Mouse (Mus musculus): Measurements from ENCODE around the gene Cant1.
A peak's percentile ranks its signal among the peaks of the same experiment; 100 is the strongest.

Gene Cant1

DNA sequence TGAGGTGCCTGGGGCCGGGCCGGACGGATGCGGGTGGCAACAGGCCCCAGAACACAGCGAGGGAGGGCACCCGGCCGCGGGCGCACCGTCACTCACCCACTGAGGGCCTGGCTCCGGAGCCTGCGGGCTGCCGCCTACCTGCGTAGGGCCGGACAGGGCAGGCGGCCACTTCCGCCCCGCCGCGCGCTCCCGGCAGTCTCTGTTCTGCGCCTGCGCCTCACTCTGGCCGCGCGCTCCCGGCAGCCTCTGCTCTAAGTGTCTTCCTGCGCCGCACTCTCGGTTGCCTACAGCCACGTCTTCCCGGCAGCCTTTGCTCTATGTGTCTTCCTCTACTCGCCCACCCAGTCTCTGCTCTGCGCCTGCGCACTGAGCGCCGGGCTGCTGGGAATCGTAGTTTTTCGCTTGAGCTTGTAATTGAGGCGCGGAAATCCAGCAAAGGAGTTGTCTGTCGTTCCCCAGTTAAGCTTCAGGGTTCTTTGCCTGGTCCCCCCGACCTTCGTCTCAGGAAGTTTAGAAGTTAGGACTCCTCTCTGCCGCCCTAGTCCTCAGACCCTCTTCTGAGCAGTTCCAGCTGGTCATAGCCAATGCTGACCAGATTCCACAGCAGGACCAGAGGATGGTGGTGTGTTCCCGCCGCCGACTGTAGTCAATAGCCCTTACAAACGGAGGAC, at the start of gene Cant1:
Gene Cant1, minus strand, starts transcription at position 253 of the 671 bp plus-strand sequence.
- peak; percentile 99 for DNase-seq (ENCODE audit: low spot score in 2 of 2)

DNA sequence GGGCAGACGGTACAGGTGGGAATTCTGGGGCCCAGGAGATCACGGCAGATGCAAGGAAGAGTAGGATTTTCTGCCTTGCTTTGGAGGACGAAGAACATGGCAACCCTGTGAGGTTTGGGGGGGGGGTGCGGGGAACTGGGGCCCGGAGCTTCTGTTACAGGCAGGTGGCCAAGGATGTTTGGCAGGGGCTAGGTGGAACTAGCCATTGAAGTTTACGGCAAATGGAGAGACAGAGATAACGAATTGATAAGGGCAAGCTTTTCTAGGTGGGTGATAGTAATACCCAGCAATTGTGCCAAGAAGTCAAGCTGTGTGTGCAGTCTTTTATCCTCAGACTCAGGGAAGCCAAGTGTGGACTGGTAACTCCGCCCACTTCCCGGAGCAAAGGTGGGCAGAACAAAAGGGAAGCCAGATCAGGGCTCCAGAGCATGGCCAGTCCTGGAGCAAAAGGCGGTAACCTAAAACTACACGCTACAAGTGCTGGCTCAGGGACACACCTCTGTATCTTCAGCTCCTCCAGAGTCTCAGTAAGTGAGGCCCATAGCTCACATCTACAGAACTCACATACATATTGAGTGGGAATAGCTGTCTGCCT, 48.7 kb upstream of the Cant1 start:
- DNase-seq (ENCODE audit: low spot score in 2 of 2) = no peak

DNA sequence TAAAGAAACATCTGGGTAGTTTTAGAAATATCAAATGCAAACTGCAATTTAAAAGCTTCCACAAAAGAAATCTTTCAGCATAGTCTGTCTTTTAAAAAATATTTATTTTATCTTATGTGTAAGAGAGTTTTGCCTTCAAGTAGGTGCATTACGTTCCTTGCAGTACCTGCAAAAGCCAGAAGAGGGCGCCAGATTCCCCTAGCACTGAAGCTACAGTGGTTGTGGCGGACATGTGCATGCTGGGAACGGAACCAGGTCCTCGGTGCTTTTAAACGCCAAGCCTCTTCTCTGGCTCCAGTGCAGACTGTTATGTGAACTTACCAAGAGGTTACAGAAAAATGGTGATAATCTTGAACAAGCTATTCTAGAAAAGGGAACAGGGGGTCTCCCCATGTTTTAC, 41.4 kb upstream of the Cant1 start:
- DNase-seq (ENCODE audit: low spot score in 2 of 2) = no peak

DNA sequence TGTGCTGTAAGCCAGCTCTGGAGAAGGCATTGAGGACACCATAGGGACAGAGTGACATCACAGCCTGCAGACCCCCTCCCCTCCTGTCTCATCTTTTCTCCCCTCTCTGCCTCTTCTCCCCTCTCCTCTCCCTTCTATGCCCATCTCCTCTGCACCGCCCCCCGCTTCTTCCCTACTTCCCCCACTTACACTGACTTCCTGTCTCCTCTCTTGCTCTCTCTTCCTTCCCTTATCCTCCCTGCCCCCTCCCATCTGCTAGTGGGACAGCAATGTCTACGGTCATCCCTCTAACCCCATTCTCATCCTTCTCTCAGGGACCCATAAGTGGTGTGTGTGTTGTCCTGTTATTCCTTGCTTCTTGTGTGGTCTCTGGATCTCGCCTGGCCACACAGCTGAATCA, 40.6 kb upstream of the Cant1 start:
- DNase-seq (ENCODE audit: low spot score in 2 of 2) = no peak

DNA sequence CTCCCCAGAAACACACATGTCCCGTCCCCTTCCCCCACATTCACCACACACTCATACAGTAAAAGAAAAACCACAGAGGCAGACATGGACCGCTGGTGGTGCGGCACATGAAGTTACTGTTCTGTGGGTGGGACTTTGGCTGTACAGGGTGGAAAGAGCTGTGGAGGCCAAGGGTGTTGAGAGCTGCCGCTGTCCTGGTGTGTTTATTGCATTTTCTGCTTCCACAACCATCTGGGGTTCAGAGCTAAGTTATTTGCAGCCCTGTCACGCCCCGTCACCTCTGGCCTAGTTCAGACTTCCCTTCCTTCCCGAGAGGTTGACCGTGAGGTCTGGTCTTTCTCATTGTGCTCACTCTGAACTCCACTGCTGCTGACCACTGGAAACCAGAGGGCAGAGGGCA, 40.2 kb upstream of the Cant1 start:
- peak; percentile 30 to 52 for DNase-seq (ENCODE audit: low spot score in 2 of 2)

DNA sequence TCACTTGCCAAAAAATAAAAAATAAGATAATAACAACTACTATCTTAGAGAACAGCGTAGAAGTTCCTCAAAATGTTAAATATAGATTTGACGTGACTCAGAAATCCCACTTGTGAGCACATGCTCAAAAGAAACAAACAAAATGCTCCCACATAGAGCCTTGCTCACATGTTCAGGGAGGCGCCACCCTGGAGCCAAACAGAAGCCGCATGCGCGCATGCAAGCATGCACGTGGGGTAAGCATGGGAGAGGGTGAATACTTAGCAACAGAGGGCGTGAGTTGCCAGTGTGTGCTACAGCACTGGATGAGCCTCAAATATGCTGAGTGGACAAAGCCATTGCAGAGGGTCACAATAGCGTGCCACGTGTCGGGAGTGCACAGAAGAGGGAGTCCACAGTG, 38.1 kb upstream of the Cant1 start:
- DNase-seq (ENCODE audit: low spot score in 2 of 2) = peak in 1 of 2 experiments; percentile 27

DNA sequence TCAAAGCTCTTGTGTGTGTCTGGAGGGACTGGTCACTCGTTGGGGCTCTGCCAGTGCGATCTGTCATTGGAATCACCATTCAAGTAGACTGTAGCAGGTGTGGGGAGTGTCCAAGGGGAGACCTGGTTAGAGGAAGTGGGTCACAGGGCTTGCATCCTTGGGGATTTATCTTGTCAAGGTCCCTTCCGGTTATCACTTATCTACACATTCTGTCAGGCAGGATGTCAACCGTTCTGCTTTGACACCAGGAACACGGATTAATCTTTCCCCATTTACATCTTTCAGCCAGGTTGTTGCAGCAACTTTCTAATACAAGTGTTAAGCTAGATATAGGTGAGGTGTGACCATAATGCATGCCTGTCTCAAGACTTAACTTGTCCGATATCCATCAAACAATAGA, 36.9 kb upstream of the Cant1 start:
- DNase-seq (ENCODE audit: low spot score in 2 of 2) = no peak

DNA sequence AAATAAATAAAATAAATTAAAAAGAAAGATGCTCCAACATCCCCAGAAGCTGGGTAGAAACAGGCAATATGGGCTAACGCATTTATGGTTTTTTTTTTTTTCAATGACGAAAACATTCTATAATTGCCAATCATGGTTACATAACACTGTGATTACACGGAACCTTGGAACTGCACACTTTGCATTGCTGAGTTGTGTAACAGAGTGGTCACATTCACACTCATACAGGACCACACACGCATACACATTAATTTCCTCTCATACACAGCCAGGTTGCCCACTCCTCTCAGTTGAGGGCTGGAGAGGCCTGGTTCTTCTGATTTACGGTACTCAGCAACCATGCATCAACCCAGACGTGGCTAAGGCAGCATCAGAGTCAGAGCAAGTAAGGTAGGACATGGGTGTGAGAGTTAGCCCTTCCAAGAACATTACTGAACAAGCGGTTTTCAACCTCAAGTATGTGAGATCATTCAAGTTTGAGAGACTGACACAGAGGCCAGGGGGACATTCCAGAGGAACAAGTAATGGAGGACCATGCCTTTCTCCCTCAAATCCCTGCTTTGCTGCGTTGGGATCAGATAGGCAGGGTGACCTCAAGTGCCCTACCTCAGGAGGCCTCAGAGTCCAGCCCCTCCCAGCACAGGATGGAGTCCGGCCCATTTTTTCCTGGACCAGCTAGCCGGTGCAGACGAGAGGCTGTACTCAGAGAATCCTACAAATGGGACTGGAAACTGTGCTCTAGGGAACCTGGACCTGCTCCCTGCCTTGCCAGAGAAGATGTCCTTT, 35.2 kb upstream of the Cant1 start:
- no peak for DNase-seq (ENCODE audit: low spot score in 2 of 2)

DNA sequence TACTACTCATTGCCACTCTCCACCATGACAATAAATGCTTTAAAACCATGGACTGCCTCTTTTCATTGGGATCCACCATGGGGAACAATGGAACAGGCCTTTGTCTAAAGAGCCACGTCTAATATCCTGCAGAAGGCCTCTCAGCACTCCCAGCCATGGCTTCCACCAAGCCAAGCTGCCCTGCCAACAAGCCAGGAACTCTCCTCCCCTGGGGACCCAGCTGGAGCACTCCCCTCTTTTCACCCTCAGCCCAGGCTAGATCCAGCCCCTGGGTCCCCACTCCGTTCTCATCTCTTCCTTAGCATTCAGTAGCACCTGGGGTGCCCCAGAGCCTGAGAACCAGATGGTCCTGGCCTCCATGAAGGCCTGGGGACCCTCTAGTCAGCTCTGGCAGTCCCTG, 34.1 kb upstream of the Cant1 start:
- no peak for DNase-seq (ENCODE audit: low spot score in 2 of 2)

DNA sequence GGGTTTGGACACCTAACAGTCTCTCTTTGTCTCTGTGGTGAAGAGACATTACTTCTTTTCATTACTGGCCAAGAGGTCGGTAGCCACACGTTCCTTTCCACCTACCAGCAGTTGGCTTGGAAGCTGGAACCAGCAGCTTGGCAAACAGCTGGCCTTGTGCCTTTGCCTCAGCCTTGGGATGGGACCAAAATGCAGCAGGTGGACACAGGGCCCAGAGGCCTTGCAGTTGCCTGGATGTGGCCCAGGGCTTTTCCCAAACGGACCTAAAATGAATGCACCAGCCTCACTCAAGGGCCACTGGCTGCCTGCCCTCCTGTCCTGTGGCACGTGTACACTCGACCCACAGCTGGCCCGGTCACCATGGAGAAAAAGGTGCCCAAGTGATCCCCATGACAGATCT, 32.3 kb upstream of the Cant1 start:
- DNase-seq (ENCODE audit: low spot score in 2 of 2) = no peak

DNA sequence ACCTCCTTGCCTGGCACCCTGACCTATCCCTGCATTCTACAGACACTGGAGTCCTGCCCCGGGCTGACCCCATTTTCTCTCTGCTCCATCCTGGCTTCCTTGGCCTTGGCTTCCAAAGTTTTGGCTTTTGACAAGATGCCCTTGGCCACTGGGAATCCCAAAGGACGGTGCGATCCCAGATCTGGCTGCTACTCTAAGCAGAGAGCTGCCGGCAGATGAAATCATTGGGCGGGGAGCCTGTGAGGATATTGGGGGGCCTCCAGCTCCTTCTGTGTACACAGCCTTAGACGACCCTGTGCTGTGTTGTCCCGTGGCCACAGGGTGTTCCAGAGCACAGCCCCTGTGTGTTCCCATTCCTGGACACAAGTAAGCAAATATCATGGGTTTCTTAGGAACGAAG, 29.5 kb upstream of the Cant1 start:
- DNase-seq (ENCODE audit: low spot score in 2 of 2) = no peak

DNA sequence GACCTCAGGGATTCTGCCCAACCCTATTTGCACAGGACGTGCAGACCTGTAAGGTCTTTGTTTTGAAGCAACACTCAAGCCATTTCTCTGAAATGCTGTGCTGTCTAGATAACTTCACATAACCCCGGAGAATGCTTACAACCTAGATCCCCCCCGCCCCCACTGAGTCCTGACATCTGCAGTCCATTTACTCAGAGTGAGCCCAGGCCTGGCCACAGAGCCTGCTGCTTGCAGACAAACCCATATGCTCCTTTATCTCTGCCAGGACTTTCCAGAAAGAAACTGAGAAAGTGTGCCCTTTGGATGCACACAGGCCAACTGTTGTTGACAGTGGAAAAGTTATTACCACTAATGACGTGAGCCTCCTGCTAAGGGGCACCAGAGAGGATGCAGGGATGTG, 28.5 kb upstream of the Cant1 start:
- DNase-seq (ENCODE audit: low spot score in 2 of 2) = no peak

DNA sequence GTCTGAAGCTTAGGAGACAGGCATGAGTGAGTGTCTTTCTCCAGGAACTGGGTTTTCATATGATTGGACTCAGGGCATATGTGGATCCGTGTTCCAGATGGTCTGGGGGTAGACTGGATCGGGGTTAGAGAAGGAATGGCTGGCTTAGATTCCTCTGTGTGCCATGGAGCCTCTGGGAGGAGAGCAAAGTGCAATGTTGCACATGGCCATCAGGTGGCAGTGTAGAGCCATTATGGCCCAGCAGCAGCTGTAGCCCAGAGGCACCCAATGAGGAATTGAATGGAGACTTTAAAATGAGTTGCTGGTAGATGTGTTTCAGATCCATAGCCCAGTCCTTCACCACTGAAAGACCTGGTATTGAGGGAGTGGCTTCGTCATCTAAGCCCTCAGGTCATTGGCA, 27.0 kb upstream of the Cant1 start:
- DNase-seq (ENCODE audit: low spot score in 2 of 2) = peak in 1 of 2 experiments; percentile 38

DNA sequence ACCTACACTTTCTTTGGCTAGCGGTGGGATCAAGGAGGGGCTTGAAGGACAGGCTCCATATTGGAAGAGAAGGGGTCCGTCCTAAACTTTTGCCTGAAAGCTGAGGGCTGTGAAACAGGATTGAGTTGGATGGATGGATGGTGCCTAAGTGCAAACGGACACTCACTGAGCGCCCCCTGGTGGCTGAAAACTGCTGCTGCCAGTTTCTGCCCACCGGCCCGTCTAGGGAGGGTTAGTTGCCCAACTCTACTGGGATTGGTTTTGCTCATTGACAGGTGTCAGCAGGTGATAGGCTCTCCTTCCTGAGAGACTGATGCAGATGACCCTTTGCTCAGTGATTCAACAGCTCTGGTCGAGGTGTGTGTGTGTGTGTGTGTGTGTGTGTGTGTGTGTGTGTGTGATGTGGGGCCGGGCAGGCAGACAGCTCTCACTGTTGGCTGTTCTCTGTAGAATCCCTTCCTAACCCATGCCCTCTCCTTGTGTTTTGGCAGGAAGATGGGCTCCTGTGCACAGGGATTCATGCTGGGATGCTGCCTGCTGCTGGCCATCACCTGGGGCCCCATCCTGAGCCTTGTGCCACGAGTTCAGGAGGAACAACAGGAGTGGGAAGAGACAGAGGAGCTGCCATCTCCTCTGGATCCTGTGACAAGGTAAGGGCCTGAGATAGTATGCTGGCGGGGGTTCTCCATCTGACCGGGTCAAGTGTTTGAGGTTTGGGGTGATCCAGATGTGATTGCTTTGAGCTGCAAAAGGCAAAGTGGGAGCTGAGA, 24.5 kb upstream of the Cant1 start:
- peak in 1 of 2 experiments; percentile 16 for DNase-seq (ENCODE audit: low spot score in 2 of 2)

DNA sequence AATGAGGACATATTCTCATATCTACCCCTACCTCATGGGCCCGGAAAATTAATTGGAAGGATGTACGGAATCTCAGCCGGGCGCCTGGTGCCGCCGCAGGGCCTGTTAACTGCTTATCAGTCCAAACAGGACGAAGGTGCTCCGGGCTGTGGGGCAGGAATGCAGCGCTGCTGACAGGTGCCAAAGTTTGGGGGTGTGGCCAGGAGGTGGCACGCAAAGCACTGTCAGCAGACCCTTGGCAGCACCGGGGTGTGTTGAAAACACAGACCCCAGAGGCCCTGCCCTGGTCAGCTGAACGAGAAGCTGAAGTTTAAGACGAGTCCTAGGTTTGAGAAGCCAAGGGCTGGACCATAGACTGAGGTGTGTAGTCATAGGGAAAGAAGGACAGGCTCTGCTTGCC, 23.8 kb upstream of the Cant1 start:
- DNase-seq (ENCODE audit: low spot score in 2 of 2) = no peak

DNA sequence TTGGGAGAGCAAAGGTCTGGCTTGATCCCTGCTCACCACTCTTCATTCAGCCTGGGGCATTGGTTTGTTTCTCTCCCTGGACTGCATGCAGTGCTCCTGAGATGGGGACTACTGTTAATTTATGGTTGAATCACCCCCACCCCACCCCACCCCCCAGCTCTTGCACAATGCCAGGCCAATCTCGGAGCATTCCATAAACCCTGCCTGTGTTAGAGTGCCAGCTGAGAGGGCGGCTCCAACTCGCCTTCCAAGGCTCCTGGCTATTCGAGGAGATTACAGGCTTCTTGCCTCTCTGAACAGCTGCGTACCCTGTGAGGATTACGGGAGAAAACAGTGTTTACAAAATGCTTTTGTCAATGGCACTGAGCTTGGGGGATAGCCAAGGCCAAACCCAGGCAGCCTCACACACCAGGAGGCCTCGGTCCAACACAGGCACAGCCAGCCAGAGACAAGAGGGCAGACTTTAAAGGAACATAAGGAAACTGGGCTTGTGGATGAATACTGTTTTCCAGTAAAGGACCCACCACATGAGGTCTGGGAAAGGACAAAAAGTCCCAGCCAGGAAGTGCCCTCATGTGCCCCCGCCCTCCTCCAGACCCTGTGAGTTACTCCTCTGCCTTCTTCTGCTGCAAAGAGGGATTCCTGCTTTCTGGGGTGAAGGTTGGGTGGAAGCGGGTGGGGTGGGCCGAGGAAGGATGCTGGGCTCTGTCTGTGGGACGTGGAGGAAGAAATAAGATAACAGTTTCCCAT, 20.0 kb upstream of the Cant1 start:
- DNase-seq (ENCODE audit: low spot score in 2 of 2) = no peak

DNA sequence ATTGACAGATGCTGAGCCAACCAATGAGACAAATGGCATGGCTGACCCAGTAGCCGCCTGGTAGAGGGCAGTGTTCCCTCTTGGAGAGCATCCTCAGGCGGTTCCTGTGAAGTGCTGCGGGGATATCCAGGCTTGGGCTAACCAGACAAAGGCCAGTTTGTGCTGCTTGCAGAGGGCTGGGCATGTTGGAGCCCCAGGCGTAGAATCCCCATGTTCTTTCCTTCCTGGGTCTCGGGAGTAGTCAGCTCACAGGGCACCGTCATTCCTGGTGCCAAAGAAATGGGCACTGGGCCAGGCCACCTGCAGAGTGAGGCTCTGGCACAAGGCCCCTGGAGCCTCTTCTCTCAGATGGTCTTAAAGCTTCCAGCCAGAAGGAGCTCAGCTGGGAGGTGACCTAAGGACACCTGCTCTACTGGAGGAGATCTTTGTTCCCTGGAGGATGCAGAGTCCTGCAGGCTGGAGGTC, 17.6 kb upstream of the Cant1 start:
- DNase-seq (ENCODE audit: low spot score in 2 of 2) = no peak

DNA sequence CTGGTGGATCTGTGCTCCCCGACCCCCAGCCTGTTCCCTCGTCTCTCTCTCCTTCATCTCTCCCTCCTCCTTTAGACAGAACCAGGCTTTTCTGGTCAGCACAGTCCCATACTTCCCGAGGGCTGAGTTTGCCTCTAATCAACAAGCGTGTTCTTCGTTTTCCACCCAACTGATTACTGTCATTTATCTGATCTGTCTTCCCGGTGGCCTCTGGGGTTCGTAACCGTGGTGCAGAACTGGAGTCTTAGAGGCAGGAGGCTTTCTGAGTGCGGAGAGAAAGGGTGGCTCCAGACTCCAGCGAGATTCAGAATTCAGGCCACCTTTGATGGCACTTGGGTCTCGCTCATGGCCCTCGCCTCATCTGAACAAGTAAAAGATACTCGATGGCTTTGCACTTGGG, 15.2 kb upstream of the Cant1 start:
- DNase-seq (ENCODE audit: low spot score in 2 of 2) = no peak

DNA sequence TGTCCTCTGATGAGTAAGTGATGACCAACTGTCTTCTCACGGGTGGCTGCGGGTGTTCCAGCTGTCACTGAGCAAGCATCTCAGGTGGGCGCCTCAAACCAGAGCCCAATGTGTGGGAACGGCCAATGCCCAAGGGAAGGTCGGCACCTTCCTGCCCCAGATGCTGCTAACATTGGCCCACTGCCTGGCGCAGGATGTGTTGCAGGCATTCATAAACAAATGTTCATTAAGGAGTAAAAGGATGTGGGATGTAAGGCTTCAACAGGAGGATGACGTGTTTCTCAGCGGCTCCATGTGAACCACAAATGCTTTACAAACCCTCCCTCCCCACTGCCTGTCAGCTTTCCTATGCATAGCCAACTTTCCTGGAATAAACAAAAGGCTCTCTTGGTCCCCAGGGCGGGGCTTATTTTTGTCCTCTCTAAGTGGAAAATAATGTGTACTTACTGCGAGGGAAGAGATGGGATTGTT, 14.5 kb upstream of the Cant1 start:
- no peak for DNase-seq (ENCODE audit: low spot score in 2 of 2)

DNA sequence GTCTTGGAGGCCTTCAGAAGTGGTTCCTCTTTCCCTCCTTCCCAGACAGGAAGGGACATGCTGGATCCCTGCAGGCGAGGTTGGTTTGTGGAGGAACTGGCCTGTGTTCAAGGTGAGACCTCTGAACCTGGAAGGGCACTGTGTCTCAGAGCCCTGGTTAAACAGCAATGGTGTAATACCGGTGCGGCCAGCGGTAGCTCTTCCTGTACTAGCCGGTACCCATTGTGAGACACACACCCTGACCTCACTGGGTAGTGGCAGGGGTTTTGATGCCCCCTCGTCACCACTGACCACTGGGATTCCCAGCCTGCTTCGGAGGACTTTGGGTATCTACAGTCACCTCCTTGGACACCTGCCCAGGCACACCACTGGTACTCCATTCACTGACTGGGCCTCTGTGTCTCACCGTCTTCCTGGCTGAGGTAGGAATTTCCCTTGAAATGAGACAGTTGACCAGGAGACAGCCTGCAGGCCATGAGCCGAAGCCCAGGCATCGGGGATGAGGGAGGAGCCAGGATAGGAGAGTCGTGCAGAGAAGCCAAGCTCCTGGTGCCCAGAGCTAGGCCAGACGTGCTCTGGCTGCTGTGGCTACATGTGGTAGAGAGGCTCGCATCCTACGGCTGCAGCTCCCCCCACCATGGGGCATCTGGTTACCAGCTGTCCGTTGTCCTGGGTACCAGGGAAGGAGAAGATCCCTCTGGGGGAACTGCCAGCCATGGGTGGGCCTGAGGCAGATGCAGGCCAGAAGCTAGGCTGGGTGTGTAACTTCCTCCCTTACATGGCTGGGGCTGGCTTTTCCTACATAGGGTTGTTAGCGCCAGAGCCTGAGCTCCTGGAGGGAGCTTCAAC, 12.4 kb upstream of the Cant1 start:
- no peak for DNase-seq (ENCODE audit: low spot score in 2 of 2)
